Mouse (Mus musculus) limb, embryonic 15.5 days (tissue): ENCODE results near the gene AU022252. TPM values are rescaled to one million over a fixed set of nuclear protein-coding genes. Genes with fewer than 3 reads are reported as not detected.
A peak's percentile ranks its signal among the peaks of the same experiment; 100 is the strongest.

ENCODE experiments used
- ATAC-seq: fragments of 200-750 bp; cut with Nextera tagmentation; 2 replicates; pipeline ENCODE4 v1.8.0; 2017; ENCODE audit warnings: low read depth, moderate TSS enrichment; ENCODE audit not compliant: insufficient number of reproducible peaks, low FRiP score, low TSS enrichment
- H3K27ac ChIP-seq: fragments of 300-500 bp; sonication (generic); 2 replicates; pipeline ENCODE4 v1.5.1; 2015; ENCODE audit warnings: moderate library complexity, mild to moderate bottlenecking, inconsistent platforms
- H3K27me3 ChIP-seq: fragments of 300-500 bp; sonication (generic); 2 replicates; pipeline ENCODE4 v1.6.1; 2015; ENCODE audit warnings: inconsistent platforms
- H3K36me3 ChIP-seq: fragments of 300-500 bp; sonication (generic); 2 replicates; pipeline ENCODE4 v1.6.1; 2015; ENCODE audit warnings: inconsistent platforms
- H3K4me1 ChIP-seq: fragments of 300-500 bp; sonication (generic); 2 replicates; pipeline ENCODE4 v1.6.1; 2015; ENCODE audit warnings: inconsistent platforms
- H3K4me2 ChIP-seq: fragments of 300-500 bp; sonication (generic); 2 replicates; pipeline ENCODE4 v1.6.1; 2015; ENCODE audit warnings: mild to moderate bottlenecking, inconsistent platforms
- H3K4me3 ChIP-seq: fragments of 300-500 bp; sonication (generic); 2 replicates; pipeline ENCODE4 v1.5.1; 2015; ENCODE audit warnings: mild to moderate bottlenecking, inconsistent platforms
- H3K9ac ChIP-seq: fragments of 300-500 bp; sonication (generic); 2 replicates; pipeline ENCODE4 v1.6.1; 2015; ENCODE audit warnings: inconsistent platforms
- H3K9me3 ChIP-seq: fragments of 300-500 bp; sonication (generic); 2 replicates; pipeline ENCODE4 v1.6.1; 2016; ENCODE audit warnings: inconsistent platforms
- WGBS: fragments of 180-500 bp; shearing (Covaris S2); methylation state at CpG from one replicate; pipeline ENCODE4 v1.1.7; 2015; 5-methylcytosine and 5-hydroxymethylcytosine counted together
- polyA plus RNA-seq: library from polyadenylated mRNA; unstranded; fragments of >200 nt; fragmentation: Nextera tagmentation; extraction: Ambion mirVana; gene quantifications from 2 replicates; pipeline ENCODE4 v1.2.1, GENCODE M21; 2015

AU022252 gene
- polyA plus RNA-seq, 1 experiment from 2014 or later: 35.4 TPM

DNA sequence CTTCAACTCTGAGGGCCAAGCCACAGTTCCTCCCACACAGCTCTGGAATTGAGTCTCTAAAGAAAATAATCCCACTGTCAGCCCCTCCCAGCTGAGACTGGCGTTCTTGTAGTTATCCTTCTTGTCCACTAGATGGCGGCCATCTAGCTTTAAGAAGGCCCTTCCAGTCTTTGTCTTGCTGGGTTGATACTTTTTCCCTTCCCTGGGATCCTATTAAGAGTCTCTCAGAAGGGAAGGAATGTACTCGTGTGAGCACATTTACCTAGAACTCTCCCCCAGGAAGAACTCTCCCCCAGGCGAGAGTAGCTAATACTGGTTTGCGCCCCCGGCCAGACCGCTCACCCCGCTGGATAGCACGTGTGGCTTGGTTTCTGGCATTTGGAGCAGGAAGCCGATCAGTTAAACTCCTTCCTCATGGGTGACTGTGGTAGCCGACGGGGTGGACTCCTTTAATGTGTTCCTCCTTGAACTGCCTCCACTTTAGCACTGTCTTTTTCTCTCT, 6.7 kb upstream of the AU022252 start:
- H3K27me3 ChIP-seq: no peaks in the 10 kb centered on the region
- H3K4me1 ChIP-seq: peaks cover 14% of the 10 kb centered on the region; the same call in 1 of the 2 replicates
- no peaks in the 10 kb centered on the region for H3K9me3 ChIP-seq
- H3K36me3 ChIP-seq: peaks cover 72% of the 10 kb centered on the region
- H3K9ac ChIP-seq: no peak overlapping the region
- ATAC-seq: 0 out of 2 replicates have a peak, but pooled peaks have one; percentile 42
- H3K27ac ChIP-seq: 0 out of 2 replicates have a peak overlapping the region, but pooled peaks have one; percentile 48
- 35% methylated on average over 12 of the region's 12 CpGs for WGBS
- H3K4me2 ChIP-seq: no peak overlapping the region
- H3K4me3 ChIP-seq: no peak overlapping the region

GRCm38 (mm10) chr4:119238661-119239060, 6.1 kb upstream of the AU022252 start:
- peaks cover 69% of the 10 kb centered on the region for H3K36me3 ChIP-seq
- peaks cover 17% of the 10 kb centered on the region; the same call in 1 of the 2 replicates for H3K4me1 ChIP-seq
- H3K9me3 ChIP-seq: no peaks in the 10 kb centered on the region
- 72% methylated on average over 3 of the region's 3 CpGs for WGBS
- no peak overlapping the region for H3K4me2 ChIP-seq
- no peaks in the 10 kb centered on the region for H3K27me3 ChIP-seq
- H3K9ac ChIP-seq: no peak overlapping the region
- no peak overlapping the region for H3K27ac ChIP-seq
- ATAC-seq: no peak
- H3K4me3 ChIP-seq: no peak overlapping the region

GRCm38 (mm10) chr4:119234348-119234747, 1.8 kb upstream of the AU022252 start:
- H3K4me1 ChIP-seq: peaks cover 21% of the 10 kb centered on the region
- no peaks in the 10 kb centered on the region for H3K9me3 ChIP-seq
- H3K36me3 ChIP-seq: peaks cover 31% of the 10 kb centered on the region
- H3K4me3 ChIP-seq: peak overlapping the region; percentile 94
- peak overlapping the region; percentile 87 for H3K27ac ChIP-seq
- no peaks in the 10 kb centered on the region for H3K27me3 ChIP-seq
- 71% methylated on average over 3 of the region's 3 CpGs for WGBS
- H3K9ac ChIP-seq: peak overlapping the region; percentile 28; the same call in 1 of the 2 replicates
- H3K4me2 ChIP-seq: peak overlapping the region; percentile 70
- ATAC-seq: no peak

- Histone ChIP-seq H3K9ac (peak overlapping the region; percentile 74), H3K27me3 (no peaks in the 10 kb centered on the region), H3K4me1 (peaks cover 16% of the 10 kb centered on the region), H3K36me3 (peaks cover 26% of the 10 kb centered on the region), H3K4me3 (peak overlapping the region; percentile 94), H3K27ac (peak overlapping the region; percentile 87), H3K4me2 (peak overlapping the region; percentile 70), H3K9me3 (no peaks in the 10 kb centered on the region)
- ATAC-seq: peak; percentile 21; the same call in 1 of the 2 replicates
- WGBS: under 1% methylated on average over 36 of the region's 36 CpGs
Measured at GRCm38 (mm10) chr4:119233256-119233901, 867 bp upstream of the AU022252 start.

DNA sequence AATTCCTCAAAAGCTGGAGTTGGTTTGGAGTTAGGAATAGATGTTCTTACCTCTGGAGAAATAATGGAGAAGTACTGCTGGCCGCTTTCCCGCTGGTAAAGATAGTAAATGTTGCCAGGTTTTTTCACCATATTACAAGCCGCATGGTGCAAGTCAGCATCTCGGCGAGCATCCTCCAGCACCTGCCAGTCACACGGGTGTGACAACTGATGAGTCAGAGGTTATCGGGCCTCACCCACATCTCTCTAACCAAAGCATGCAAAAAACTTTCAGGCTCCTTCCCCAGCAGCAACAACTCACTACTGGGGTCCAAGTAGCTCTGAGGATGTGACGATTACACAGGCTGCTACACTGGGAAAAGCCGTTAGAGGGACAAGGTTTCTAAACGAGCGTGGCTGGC, 5.8 kb downstream of the AU022252 start:
- no peak overlapping the region for H3K27ac ChIP-seq
- peaks cover 55% of the 10 kb centered on the region for H3K36me3 ChIP-seq
- H3K27me3 ChIP-seq: no peaks in the 10 kb centered on the region
- ATAC-seq: no peak
- H3K9me3 ChIP-seq: no peaks in the 10 kb centered on the region
- H3K4me2 ChIP-seq: no peak overlapping the region
- no peak overlapping the region for H3K9ac ChIP-seq
- 87% methylated on average over 11 of the region's 11 CpGs for WGBS
- no peak overlapping the region for H3K4me3 ChIP-seq
- H3K4me1 ChIP-seq: peaks cover 5% of the 10 kb centered on the region

- no peaks in the 10 kb centered on the region for H3K4me1 ChIP-seq
- no peak overlapping the region for H3K9ac ChIP-seq
- H3K27ac ChIP-seq: no peak overlapping the region
- H3K4me2 ChIP-seq: no peak overlapping the region
- peaks cover 55% of the 10 kb centered on the region for H3K36me3 ChIP-seq
- H3K4me3 ChIP-seq: no peak overlapping the region
- no peaks in the 10 kb centered on the region for H3K9me3 ChIP-seq
- H3K27me3 ChIP-seq: no peaks in the 10 kb centered on the region
- 87% methylated on average over 9 of the region's 9 CpGs for WGBS
- no peak for ATAC-seq
Measured at GRCm38 (mm10) chr4:119225719-119226118, 6.8 kb downstream of the AU022252 start.

DNA sequence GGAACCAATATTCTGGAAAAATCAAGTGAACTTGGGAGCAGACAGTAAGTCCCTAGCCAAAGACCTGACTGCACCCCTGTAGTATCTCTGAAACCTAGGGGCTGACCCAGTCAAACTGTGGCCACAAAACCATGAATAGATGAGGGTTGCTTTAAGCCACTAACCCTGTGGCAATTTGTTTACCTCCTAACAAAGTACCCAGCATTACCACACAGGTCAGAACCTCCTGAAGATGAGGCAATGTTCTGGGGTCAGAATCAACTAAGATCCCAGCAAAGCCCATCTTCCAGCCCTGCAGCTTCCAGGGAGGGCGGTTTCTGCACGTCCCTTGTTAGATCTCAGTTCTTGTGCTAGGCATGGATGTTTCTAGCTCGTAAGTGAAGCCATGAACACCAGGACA, 8.0 kb downstream of the AU022252 start:
- Histone ChIP-seq H3K36me3 (peaks cover 55% of the 10 kb centered on the region), H3K4me1 (no peaks in the 10 kb centered on the region), H3K9me3 (no peaks in the 10 kb centered on the region), H3K4me2 (no peak overlapping the region), H3K27me3 (no peaks in the 10 kb centered on the region), H3K27ac (no peak overlapping the region), H3K9ac (no peak overlapping the region), H3K4me3 (no peak overlapping the region)
- ATAC-seq: no peak
- 98% methylated on average over 3 of the region's 3 CpGs for WGBS

GRCm38 (mm10) chr4:119223696-119224095, 8.8 kb downstream of the AU022252 start:
- 78% methylated on average over 1 of the region's 1 CpGs for WGBS
- Histone ChIP-seq H3K27me3 (no peaks in the 10 kb centered on the region), H3K9ac (no peak overlapping the region), H3K27ac (no peak overlapping the region), H3K4me2 (no peak overlapping the region), H3K36me3 (peaks cover 55% of the 10 kb centered on the region), H3K4me3 (no peak overlapping the region), H3K4me1 (no peaks in the 10 kb centered on the region), H3K9me3 (no peaks in the 10 kb centered on the region)
- no peak for ATAC-seq

DNA sequence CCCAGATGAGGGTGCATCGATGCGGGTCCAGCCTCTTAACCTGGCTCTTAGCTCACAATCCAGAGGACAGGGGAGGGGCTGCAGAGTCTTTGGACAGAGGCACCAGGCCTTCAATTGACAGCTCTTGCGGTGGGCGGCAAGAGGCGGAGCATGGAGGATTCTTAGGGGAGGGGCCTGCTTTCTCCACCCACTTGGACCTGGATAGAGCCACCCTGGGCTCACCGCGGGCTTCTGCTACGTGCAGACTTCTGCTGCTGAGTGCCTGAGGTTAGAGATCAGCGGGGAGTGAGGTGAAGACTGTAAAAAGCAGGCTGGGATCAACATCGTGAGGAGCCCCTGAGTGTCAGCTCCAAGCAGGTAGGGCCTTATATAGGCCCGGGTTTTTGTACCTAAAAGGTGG, 14.3 kb downstream of the AU022252 start, which contains the start of gene Tmem269:
Gene Tmem269 (minus strand): TSS at position 49 of the 400 bp plus-strand sequence.
- peaks cover 6% of the 10 kb centered on the region; the same call in 1 of the 2 replicates for H3K36me3 ChIP-seq
- H3K4me3 ChIP-seq: no peak within 1 kb of the TSS
- no peaks in the 10 kb centered on the region for H3K27me3 ChIP-seq
- 16% methylated on average over 11 of the region's 11 CpGs for WGBS
- no peak for ATAC-seq
- no peak within 1 kb of the TSS for H3K27ac ChIP-seq
- no peak within 1 kb of the TSS for H3K9ac ChIP-seq
- H3K4me2 ChIP-seq: no peak within 1 kb of the TSS
- 0 out of 2 replicates have a peak, but pooled peaks cover 3% of the 10 kb centered on the region for H3K4me1 ChIP-seq
- H3K9me3 ChIP-seq: no peaks in the 10 kb centered on the region

- Histone ChIP-seq H3K27ac (no peak overlapping the region), H3K36me3 (no peaks in the 10 kb centered on the region), H3K4me2 (no peak overlapping the region), H3K4me3 (no peak overlapping the region), H3K4me1 (0 out of 2 replicates have a peak, but pooled peaks cover 3% of the 10 kb centered on the region), H3K27me3 (no peaks in the 10 kb centered on the region), H3K9ac (no peak overlapping the region), H3K9me3 (no peaks in the 10 kb centered on the region)
- ATAC-seq: no peak
- WGBS: 73% methylated on average over 8 of the region's 8 CpGs
Measured at GRCm38 (mm10) chr4:119216667-119217066, 15.8 kb downstream of the AU022252 start.

DNA sequence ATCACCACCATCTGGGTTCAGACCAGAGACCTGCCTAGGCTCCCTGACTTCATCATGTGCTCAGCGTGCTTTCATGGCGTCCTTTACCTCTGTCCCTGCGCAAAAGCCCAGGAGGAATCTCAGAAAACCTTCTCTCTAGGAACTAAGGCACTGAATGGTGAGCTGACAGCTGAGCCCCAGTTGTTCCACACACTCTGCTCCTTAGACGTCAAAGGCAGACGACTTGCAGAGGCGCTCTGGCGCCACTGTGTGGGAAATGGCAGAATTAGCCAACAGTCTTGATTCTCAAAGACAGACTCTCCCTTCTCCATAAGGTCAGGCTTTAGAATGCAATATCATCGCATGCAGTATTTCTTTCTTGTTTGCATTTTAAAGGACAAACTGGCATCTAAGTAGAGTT, 27.8 kb downstream of the AU022252 start:
- Histone ChIP-seq H3K27me3 (no peaks in the 10 kb centered on the region), H3K4me2 (no peak overlapping the region), H3K9ac (no peak overlapping the region), H3K4me1 (no peaks in the 10 kb centered on the region), H3K27ac (no peak overlapping the region), H3K36me3 (peaks cover 13% of the 10 kb centered on the region), H3K9me3 (no peaks in the 10 kb centered on the region), H3K4me3 (no peak overlapping the region)
- 17% methylated on average over 8 of the region's 8 CpGs for WGBS
- no peak for ATAC-seq

- Histone ChIP-seq H3K27ac (no peak overlapping the region), H3K4me2 (no peak overlapping the region; the same call in 1 of the 2 replicates), H3K36me3 (peaks cover 27% of the 10 kb centered on the region), H3K27me3 (no peaks in the 10 kb centered on the region), H3K9ac (no peak overlapping the region), H3K9me3 (no peaks in the 10 kb centered on the region), H3K4me3 (no peak overlapping the region), H3K4me1 (peaks cover 25% of the 10 kb centered on the region)
- 77% methylated on average over 6 of the region's 6 CpGs for WGBS
- no peak for ATAC-seq
Measured at GRCm38 (mm10) chr4:119198105-119198504, 34.4 kb downstream of the AU022252 start.
